Mouse (Mus musculus): Measurements from ENCODE around the gene Atrnl1.
"Not testable (repeated sequence)": the region's sequence is repeated elsewhere in the genome, so short reads cannot be mapped to it uniquely, and the experiment has no call there.

Atrnl1 gene

DNA sequence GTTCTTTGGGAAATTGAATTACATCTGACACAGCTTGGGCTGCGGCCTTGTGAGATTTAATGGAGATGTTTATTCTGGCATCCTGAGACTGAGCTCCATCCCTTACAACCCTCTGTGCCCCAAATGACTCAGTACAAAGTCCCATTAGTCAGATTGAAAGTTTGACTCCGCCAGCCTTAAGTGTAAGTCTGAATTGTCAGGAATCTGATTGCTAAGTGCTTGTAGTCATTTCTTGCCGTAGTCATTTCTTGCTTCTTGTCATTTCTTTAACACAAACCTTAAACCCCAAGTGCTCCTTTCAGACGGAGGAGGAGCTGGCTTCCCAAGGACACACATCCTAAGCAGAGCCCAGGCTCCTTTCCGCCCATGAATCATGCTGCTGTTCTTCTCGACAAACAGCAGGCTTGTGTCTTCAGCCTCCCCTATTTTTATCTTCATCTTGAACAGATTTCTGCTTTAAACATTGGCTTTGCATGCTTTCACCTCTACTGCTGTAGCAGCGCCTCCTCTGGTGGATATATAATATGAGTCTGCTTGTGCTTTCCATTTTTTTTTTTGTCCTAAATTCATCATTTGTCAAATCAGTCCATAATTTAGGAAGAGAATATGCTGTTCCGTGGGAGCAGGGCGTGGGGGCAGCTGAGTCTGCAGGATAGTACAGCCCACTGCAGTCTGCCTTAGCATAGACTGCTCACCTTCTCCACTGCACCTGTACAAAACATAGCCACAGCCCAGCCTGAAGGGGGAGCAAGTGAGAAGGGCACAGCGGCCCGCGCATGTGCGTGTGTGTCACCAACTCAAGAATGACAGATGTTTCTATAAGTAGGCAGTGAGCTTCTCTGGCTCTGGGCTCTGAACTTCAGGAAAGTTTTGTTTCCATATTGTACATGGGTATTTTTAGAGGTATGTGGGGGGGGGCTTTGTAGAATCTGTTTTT lies 214.7 kb downstream of the Atrnl1 start:
- no peak for DNase-seq

DNA sequence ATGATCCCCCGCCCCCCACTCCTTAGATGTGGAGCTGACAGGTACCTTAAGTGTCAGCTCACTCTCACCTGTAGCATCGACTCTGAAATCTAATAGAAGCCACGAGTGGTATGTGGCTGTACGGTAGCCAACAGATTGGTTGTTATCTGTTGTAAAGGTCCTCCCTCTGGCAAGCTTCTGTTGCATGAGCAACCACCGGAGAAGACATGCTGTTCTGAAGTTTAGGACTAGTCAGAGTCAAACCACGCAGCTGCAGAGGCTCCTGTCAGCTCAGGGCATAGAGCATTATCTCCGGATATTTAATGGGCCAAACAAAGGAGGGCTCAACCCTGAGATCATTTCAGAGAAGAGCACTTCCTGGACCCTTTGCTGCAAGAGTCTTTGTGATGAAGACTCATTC lies 222.2 kb downstream of the Atrnl1 start:
- no peak for DNase-seq

DNA sequence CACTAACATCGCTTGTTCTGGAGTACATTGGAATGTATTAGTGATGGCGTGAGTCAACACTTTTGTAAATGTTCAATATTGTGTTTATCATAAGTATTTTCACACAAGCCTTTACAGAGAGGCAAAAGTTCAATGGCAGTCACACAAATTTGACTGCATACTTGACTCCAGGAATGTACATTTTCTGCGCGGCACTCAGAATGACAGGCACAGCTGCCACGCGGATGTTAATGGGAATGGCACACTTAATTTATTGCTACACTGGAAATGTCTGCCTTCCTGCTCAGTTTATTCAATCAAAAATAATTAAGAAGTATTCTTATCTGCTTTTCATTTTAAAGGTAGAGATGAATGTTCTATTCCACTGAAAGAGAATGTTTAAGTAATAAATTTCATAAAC lies 227.0 kb downstream of the Atrnl1 start:
- DNase-seq: no peak

DNA sequence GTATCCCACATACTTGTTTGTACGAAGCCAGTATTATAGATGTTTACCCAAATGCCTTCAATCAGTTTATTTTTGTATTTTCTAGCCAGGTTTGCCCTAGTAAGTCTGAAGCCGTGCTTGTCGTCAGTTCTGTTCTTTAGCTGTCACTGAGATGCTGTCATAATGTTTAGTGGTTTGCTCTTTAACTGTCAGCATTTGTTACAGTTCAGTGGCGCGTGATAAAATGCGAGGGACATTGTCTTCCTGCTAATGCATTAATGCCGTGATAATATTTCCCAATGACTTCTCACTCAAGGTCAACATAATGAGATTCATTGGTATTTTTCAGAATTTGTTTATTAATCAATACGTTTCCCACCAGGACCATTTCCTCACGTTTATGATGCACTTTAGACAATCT lies 227.7 kb downstream of the Atrnl1 start:
- DNase-seq: no peak

DNA sequence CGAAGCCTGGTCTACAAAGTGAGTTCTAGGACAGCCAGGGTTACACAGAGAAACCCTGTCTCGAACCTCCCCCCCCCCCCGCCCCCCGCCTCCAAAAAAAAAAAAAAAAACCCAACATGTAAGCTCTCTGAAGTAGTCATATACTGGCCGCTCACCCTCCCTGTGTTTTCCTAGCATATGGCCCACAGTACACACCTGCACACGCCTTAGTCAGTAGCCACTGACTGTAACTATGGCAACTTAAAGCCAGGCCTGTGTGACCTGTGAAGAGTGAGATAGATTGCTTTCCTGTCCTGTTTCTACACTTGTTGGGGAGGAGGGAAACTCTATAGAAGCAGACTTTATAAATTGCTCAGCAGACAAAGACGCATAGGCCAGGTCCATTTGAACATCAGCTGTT lies 239.1 kb downstream of the Atrnl1 start:
- no peak for DNase-seq

DNA sequence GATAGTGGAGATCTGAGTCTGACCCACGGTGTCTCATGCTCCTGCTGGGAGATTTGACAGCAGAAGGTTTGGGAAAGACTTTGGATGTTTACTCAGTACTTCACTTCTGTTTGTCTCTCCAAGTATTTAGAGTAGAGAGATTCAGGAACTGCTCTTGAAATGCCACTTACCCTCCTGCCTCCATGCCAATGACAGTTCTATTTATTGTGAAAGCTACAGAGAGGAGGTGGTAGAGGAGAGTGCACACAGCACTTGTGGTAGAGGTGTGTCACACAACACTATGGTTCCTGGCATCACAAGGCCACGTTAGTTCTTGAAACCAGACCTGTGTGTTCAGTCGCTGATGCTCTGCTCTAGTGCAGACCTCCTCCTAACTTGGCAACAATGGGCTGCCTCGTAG lies 257.5 kb downstream of the Atrnl1 start:
- no peak for DNase-seq

DNA sequence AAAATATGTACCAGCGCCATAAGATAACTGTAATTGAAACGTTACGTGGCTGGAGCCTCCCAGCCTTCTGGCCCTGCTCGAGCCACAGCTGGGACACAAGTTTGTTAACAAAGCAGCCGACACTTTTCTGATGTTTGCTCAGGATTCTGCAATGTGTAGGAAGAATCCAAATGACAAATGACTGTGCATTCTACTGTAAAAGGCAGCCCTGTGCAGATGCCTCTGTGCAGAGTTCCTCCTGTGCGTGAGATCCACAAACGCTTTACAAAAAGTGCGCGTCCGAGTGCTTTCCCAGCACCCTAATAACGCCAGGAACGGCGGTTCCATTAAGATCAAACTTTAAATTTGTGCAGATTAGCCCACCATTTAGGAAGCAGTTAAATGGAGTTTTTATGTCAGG lies 260.0 kb downstream of the Atrnl1 start:
- no peak for DNase-seq

DNA sequence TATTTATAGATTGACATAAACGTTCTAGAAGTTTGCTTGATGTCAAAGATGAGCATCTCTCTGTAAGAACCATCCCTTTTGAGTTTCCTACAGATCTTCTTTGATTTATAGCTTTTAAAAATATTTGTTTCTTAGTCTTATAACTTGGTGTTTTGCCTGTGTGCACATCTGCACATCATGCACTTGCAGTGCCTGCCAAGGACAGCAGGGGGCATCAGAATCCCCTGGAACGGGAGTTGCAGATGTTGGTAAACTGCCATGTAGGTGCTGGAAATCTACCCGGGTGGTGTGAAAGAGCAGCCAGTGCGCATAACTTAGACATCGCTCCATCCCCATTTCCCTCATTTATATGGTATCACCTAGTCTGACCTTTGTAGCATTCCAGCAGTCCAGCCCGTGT lies 265.2 kb downstream of the Atrnl1 start:
- DNase-seq: peak in 1 of 2 experiments; percentile 33

DNA sequence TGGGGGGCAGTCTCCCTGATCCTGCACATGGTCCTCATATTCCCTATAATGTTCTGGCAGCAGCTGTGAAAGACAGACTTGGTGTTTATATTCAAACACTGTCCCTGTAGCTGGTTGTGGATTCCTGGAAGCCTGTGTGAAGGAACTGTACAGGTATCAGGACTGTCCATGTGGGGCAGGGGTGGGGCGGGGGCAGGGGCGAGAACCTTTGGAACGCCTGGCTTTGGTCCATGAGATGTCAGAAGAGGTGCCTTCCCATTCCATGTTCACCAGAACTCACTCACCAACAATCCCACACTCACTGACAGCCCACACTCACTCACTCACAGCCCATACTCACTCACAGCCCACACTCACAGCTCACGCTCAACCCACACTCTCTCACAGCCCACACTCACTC lies 266.5 kb downstream of the Atrnl1 start:
- DNase-seq: no peak

DNA sequence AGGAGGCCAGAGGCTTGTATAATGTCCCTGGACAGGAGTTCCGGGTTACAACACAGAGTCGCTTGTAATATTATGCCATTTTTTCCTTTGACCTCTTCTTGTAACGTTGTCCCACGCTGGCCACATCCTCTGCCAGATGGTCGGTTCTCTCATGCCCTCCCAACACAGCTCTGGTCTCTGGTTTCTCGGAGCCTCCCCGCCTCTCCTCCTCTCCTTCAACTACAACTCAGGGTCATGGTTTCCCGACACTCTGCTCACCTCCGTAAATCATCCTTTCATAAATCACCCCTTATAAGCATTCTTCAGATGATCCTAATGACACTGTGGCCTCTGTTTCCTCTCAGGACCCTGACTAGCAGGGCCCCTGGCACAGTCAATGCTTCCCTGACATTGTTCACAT lies 267.7 kb downstream of the Atrnl1 start:
- DNase-seq: no peak

DNA sequence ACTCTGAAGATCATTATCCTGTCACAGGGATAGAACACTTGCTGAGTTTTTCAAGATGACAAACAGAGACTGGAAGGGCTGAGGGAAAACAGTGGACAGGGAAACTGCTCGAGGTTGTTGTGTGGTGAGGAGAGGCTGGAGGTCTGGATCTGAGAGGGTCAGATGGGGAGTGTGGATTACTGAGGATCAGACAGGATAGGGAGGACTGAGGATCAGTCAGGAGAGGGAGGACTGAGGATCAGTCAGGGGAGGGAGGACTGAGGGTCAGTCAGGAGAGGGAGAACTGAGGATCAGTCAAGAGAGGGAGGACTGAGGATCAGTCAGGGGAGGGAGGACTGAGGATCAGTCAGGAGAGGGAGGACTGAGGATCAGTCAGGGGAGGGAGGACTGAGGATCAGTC lies 269.0 kb downstream of the Atrnl1 start:
- not testable (repeated sequence) for DNase-seq

DNA sequence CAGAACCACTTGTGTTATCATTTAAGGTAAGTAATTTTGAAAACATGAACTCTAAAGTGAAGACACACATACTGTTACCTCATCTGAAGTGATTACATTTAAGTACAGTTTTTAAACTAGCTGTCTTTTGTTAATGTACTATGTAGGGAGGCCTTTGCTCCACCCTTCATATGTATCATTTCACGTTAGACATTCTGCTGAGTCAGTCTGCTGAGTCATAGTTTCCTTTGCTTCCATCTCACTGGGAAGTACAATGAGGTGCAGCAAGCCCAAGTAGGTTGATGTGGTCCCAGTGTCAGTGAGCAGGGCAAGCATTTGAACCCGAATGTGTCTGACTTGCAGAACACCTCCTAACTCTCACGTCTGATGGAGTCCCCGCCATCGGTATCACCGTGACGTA lies 271.1 kb downstream of the Atrnl1 start:
- no peak for DNase-seq

DNA sequence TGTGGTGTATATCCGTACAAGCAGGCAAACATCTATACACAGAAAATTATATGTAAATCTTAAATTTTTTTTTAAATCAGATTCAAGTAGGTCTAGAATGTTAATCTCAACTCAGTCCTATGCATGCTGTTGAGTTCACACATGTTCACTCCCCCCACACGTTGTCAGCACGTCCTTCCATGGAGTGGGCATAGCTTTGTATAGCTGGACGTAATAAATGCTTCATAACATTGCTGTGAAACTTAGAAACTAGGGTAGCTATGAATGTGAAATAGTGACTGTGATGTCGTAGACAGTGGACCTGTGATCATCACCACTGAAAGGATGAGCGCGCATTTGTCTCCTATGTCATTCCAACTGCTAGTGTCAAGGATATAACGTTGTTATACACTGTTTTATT lies 278.0 kb downstream of the Atrnl1 start:
- DNase-seq: no peak

DNA sequence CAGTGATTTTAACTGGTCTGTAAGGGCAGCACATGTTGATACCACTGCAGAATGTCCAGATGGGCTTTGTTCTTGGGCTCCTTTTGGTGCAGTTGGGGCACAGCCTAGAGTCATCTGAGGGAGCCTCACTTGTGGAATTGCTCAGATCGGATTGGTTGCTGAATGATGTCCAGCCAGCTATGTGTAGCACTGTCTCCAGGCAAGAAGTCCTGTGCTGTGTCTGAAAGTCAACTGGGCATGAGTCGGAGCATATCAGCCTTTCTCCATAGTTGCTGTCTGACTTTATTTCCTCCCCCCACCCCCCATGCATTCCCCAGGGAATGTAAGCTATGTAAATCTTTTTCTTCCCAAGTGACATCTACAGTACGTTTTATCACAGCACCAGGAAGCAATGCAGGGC lies 278.9 kb downstream of the Atrnl1 start:
- DNase-seq: no peak

DNA sequence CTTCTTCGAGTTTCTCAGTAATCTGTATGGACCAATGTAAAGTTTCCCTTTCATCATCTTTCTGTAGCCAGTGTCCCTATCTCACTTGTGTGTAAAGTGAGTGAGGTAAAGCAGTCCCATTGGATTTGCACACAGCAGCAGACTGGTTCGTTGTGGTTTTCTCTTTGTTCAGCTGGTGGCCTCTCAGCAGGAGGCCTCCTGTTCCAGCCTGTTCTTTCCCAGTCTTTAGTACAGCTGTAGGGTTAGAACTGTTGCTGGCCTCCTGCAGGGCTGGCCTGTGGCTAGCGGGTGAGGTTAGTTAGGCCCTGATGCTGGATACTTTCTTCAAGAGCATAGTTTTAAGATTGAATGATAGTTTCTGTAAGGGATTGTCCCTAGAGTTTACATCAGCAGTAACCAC lies 280.1 kb downstream of the Atrnl1 start:
- DNase-seq: no peak

DNA sequence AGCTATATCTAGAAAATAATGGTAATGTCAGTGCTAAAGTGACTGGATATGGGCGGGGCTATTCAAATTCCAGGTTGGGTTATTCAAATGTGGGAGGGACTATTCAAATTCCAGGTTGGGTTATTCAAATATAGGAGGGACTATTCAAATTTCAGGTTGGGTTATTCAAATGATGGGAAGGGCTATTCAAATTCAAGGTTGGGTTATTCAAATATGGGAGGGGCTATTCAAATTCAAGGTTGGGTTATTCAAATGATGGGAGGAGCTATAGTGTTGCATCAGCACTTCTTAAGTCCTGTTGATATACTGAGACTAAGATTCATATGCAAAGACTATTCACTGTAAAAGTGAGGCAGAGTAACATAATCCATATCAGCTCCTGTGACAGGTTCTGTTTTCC lies 283.4 kb downstream of the Atrnl1 start:
- DNase-seq: no peak

DNA sequence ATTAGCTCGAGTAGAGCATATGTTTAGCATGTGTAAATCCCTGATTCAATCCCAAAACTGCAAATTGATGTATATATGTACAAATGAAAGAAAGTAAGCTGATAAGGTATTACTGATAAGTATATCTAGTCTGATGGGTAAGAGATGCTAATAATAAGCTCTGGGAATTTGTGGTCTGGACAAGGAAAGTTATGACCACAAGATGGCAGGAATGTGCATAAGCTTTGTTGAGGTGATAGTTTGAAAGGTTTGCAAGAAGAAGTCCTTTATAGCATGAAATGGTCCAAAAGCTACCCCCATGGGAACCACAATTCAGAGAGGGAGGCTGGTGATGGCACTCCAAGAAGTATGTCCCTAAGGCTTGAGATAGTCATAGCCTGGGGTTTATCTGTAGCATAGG lies 289.2 kb downstream of the Atrnl1 start:
- DNase-seq: no peak

DNA sequence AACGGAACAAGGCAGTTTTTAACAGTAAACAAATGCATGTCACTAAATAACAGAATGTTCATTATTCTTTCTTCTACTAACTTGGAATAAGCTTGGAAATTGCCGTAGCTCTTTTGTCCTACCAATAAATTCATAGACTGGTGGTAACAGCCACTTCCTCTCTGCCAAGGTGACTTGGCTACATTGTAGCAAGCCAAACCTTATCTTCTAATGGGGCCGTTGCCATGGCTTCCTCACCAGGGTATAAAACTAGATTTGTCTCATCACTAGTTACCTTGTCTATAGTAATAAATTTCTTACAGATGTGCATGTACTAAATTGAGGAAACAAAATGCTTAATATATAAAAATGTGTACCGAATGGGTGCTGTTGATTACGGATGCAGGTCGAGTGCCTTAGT lies 298.6 kb downstream of the Atrnl1 start:
- DNase-seq: no peak

DNA sequence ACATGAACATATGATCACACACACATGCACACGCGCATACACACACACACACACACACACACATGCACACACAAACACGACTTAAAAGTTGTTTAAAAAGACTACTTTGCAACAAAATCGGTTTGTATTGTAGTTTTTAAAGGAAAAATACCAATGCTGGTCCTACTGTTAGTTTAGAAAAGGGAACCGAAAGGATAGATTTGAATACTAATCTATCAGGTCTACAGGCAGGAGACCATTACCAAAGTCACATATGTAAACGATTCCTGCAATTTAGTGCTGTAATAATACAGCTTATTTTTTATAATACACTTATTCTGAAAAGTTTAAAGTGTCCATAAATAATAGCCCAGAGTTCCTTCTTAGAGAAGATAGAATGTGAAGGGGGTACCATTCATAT lies 299.8 kb downstream of the Atrnl1 start:
- no peak for DNase-seq

DNA sequence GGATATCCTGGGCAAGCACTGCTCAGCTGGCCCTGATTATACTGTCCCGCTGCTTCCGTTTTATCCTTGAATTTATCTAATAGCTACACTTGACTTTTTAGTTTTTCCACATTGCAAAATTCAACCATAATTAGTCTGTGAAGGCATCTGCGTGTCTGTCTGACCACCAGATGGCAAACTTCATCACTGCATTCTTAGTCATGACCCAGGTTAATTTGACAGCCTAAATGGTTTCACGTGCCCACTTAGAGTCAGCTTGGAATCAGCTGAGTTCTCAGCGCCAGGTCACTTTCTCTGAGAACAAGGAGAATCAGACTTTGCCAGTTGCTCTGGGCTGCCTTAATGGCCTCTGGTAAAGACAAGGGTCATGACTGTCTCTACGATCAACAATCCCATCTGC lies 305.5 kb downstream of the Atrnl1 start:
- DNase-seq: no peak

DNA sequence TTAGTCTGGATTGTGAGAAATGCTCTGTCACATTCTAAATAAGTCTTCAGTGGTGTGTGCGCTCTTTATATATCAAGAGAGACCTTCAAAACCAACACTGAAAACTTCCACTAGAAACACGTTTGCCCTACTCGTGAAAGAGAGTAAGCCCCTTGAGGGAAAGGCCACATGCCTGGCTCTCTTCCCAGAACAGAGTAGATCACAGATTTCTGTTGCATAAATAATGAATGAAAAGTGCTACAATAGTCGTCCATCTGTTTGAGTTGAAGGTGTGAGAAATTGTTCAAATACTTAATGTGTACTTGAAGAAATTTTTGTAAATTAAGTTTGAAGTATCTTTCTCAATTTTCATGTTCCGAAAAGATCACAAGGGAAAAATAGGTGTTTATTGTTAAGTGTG lies 312.2 kb downstream of the Atrnl1 start:
- no peak for DNase-seq

DNA sequence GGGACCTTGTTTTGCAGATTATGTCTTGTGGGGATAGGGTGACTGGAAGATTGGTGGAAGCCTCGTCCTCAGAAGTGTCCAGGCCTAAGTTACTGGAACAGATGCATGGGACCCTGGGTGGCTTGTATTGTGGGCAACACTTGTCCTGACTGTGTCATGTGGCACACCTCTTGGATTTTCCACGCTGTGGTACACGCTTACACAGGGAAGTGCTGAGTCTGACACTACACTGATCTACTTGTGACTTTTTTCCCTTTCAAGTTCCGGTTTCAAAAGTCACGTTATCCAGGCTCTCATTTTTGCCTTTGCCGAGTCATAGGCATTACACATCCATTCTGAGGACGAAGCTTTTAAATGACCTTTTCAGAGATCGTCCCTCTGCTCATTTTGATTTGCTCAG lies 314.0 kb downstream of the Atrnl1 start:
- DNase-seq: no peak

DNA sequence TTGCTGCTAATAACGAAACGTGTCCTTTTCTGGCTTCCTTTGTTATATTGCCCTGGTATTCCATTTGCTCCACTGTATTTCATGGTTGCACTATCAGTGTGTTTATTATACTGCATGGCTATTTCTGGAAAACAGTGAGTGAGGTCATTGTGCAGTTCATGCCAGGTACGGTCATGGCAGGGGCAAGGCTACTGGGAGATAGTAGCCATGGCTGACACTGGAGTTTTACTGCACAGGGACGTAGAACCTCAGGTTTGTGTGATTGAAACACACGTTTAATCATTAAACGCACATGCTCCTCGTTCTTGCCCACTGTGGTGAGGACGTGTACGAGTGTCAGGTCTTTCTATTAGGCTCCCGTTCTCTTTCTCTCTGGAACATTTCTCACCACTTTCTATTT lies 314.8 kb downstream of the Atrnl1 start:
- no peak for DNase-seq

DNA sequence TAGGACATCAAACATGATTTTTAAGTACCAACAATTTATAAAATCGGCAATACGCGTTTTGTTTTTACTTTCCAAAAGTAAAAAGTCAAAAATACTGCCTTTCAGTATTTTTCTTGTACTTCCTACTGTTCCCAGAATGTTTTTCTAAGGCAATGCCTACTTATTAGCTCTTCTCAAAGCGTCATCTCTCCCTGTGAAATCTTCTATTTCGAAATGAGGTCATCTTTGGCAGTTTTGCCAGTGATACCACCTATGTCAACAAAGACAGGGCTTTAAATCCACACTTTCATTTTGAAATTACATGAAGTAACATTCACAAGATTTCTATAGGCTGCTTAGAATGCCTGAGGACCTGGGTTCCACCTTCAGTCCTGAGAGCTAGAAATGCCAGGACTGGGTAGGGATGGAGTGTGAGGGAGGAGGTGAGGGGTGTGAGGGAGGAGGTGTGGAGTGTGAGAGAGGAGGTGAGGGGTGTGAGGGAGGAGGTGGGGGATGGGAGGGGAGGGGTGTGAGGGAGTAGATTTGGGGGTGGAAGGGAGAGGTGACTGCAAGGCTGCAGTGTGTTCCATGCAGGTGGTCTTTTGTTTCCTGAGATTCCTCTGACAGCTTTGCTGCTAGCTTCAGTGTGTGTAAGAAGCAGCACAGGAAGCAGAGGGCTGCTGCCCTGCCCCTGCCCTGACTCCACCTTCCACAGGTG lies 315.5 kb downstream of the Atrnl1 start:
- DNase-seq: no peak

Measured in spleen, adult 18-20 months (tissue).